Mouse (Mus musculus) sigmoid colon, adult 10 weeks (tissue): ENCODE data around the gene Mtcp1. TPM values are rescaled to one million over a fixed set of nuclear protein-coding genes. Genes with fewer than 3 reads are reported as not detected.

Experiments used
- polyA plus RNA-seq: library from polyadenylated mRNA; stranded (reverse); fragments of 350-450 nt; fragmentation: Illumina TruSeq; extraction: RNeasy Lipid Tissue Mini Kit (QIAGEN cat#74804); gene quantifications from one replicate; pipeline ENCODE4 v1.2.3, GENCODE M21; 2014; ENCODE audit warnings: low read depth, low replicate concordance

Gene Mtcp1
- 45.3 TPM for polyA plus RNA-seq

DNA sequence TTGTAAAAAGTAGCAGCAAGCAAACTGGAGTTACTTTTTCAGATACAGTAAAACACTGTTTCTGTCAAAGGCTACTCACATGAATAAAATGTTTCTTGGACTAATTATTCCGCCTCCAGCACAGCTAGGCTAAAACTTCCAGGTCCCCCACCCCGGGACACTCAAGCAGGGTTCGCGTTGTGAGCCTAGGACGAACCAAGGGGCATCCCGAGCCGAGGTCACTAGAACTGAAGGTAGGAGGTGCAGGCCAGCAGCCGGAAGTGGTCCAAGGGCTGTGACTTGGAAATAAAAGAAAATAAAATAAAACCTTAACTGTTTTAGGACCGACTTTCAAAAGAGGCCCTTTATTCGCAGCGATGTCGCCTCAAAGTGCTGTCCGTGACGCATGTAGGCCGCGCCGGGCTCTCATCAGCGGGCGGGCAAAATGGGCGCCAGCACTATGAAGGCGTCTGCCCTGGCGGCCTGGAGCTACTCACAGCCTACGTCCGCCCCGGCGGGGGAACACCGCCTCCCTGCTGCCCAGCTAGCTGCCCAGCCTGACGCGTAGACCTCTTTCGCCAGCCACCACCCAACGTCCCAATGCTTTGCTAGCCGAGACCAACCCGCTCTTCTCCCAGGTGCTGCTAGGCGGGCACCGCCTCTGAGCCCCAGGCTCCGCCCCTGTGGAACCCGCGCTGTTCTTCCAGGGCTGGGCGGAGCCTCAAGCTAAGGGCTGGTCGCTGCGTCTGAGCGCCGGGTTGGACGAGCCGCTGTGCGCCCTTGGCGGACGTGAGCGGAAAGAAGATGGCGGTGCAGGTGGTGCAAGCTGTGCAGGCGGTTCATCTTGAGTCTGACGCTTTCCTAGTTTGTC, at the start of gene Mtcp1, which contains the start of the genes Cmc4 and Brcc3:
Mtcp1 (minus strand) TSS at position 653 of the 850 bp plus-strand sequence.
Cmc4 (minus strand) TSS at position 649 of the 850 bp plus-strand sequence.
Brcc3 (plus strand) TSS at position 693 of the 850 bp plus-strand sequence.

DNA sequence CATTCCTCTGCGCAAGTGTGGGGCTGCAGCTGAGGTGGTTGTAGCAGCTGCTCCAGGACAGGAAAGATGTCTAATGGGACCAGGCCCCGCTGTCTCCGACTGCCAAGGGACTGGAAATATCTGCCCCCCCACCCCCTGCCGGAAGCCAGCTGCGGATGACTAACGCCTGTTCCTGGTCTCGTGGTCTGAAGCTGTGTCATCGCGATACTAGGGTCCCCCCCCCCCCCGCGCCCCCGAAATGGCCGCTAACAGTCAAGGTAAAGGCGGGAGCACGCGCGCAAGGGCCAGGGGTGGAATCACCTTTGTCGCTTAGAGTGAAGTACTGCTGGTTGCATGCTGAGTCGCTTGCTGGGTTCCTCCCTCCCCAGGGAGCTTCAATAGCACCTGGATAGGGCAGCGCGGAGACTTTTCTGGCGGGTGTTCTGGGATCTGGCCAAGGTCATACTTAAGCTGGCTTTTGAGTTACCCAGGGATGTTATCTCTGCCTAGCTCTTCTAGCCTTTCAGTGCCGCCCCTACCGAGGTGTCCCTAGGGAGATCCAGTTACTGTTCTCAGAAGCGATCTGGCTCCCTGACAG, 34.1 kb downstream of the Mtcp1 start, which contains the start of the genes Fundc2 and F8:
Fundc2 (plus strand) TSS at position 205 of the 577 bp plus-strand sequence.
F8 (minus strand) TSS at position 421 of the 577 bp plus-strand sequence.

Other genes with a start within 250 kb of the Mtcp1 start
- 95.2 TPM for gene Fundc2, start 34.2 kb downstream of the Mtcp1 start, polyA plus RNA-seq
- gene F8, start 34.0 kb downstream of the Mtcp1 start, polyA plus RNA-seq, result 2.8 TPM
- gene Cmc4, start within 50 bp of the Mtcp1 start, polyA plus RNA-seq, result 76.9 TPM
- 91.8 TPM for gene Brcc3, start within 50 bp of the Mtcp1 start, polyA plus RNA-seq
- 249 TPM for gene Vbp1, start 97.7 kb upstream of the Mtcp1 start, polyA plus RNA-seq
- gene Rab39b, start 161.6 kb upstream of the Mtcp1 start, polyA plus RNA-seq, result 2.9 TPM